Mouse (Mus musculus) forebrain, embryonic 14.5 days (tissue): ENCODE measurements around the gene Otud1. TPM values are rescaled to one million over a fixed set of nuclear protein-coding genes. Genes with fewer than 3 reads are reported as not detected.
A peak's percentile ranks its signal among the peaks of the same experiment; 100 is the strongest.

Experiments used
- ATAC-seq: fragments of 200-750 bp; cut with Nextera tagmentation; 2 replicates; pipeline ENCODE4 v1.8.0; 2017; ENCODE audit warnings: mild to moderate bottlenecking, moderate library complexity
- DNase-seq: peaks from one replicate; pipeline ENCODE4 v3.0.0-alpha.2; 2015; ENCODE audit warnings: low spot score
- H3K27ac ChIP-seq: fragments of 300-500 bp; sonication (generic); 2 replicates; pipeline ENCODE4 v1.5.1; 2014; ENCODE audit warnings: low read depth, mild to moderate bottlenecking, control low read depth, low read length, moderate library complexity
- H3K27me3 ChIP-seq: fragments of 300-500 bp; sonication (generic); replicated peaks from 2 replicates; pipeline ENCODE4 v1.6.1; 2014; ENCODE audit warnings: low read length, control low read depth, mixed read lengths; ENCODE audit not compliant: control insufficient read depth, insufficient read depth
- H3K36me3 ChIP-seq: fragments of 300-500 bp; sonication (generic); 2 replicates; pipeline ENCODE4 v1.6.1; 2014; ENCODE audit warnings: low read length, control low read depth; ENCODE audit not compliant: control insufficient read depth, insufficient read depth
- H3K4me1 ChIP-seq: fragments of 300-500 bp; sonication (generic); 2 replicates; pipeline ENCODE4 v1.6.1; 2014; ENCODE audit warnings: antibody characterized with exemption, low read length, control low read depth; ENCODE audit not compliant: control insufficient read depth, insufficient read depth
- H3K4me2 ChIP-seq: fragments of 300-500 bp; sonication (generic); 2 replicates; pipeline ENCODE4 v1.6.1; 2014; ENCODE audit warnings: mild to moderate bottlenecking, control low read depth, low read length
- H3K4me3 ChIP-seq: fragments of 300-500 bp; sonication (generic); 2 replicates; pipeline ENCODE4 v1.5.1; 2014; ENCODE audit warnings: low read depth, low read length, control low read depth
- H3K9ac ChIP-seq: fragments of 300-500 bp; sonication (generic); 2 replicates; pipeline ENCODE4 v1.6.1; 2014; ENCODE audit warnings: mild to moderate bottlenecking, low read length, control low read depth, moderate library complexity
- H3K9me3 ChIP-seq: fragments of 300-500 bp; sonication (generic); replicated peaks from 2 replicates; pipeline ENCODE4 v1.6.1; 2016; ENCODE audit warnings: low read length, control low read depth, mixed read lengths; ENCODE audit not compliant: control insufficient read depth
- WGBS: fragments of 180-500 bp; shearing (Covaris S2); extraction: QIAGEN DNeasy Blood & Tissue Kit; methylation state at CpG from one replicate; pipeline ENCODE4 v1.1.7; 2014; 5-methylcytosine and 5-hydroxymethylcytosine counted together
- polyA plus RNA-seq: library from polyadenylated mRNA; unstranded; fragments of >200 nt; fragmentation: Nextera tagmentation; extraction: Ambion mirVana; gene quantifications from 2 replicates; pipeline ENCODE4 v1.2.1, GENCODE M21; 2014

The Otud1 gene
- polyA plus RNA-seq, 1 experiment from 2014 or later, result 1.8 TPM

GRCm38 (mm10) chr2:19664147-19664546 is 6.6 kb downstream of the Otud1 start:
- WGBS, result 19% methylated on average over 6 of the region's 6 CpGs
- no peak overlapping the region for H3K4me3 ChIP-seq
- peaks cover 12% of the 10 kb centered on the region for H3K4me1 ChIP-seq
- no peak overlapping the region for H3K4me2 ChIP-seq
- H3K36me3 ChIP-seq, result no peaks in the 10 kb centered on the region
- H3K27ac ChIP-seq, result no peak overlapping the region
- H3K9ac ChIP-seq, result no peak overlapping the region
- H3K9me3 ChIP-seq, result no peaks in the 10 kb centered on the region
- ATAC-seq (peak; percentile 87), DNase-seq (peak; percentile 74)
- peaks cover 3% of the 10 kb centered on the region; the same call in 1 of the 2 replicates for H3K27me3 ChIP-seq

DNA sequence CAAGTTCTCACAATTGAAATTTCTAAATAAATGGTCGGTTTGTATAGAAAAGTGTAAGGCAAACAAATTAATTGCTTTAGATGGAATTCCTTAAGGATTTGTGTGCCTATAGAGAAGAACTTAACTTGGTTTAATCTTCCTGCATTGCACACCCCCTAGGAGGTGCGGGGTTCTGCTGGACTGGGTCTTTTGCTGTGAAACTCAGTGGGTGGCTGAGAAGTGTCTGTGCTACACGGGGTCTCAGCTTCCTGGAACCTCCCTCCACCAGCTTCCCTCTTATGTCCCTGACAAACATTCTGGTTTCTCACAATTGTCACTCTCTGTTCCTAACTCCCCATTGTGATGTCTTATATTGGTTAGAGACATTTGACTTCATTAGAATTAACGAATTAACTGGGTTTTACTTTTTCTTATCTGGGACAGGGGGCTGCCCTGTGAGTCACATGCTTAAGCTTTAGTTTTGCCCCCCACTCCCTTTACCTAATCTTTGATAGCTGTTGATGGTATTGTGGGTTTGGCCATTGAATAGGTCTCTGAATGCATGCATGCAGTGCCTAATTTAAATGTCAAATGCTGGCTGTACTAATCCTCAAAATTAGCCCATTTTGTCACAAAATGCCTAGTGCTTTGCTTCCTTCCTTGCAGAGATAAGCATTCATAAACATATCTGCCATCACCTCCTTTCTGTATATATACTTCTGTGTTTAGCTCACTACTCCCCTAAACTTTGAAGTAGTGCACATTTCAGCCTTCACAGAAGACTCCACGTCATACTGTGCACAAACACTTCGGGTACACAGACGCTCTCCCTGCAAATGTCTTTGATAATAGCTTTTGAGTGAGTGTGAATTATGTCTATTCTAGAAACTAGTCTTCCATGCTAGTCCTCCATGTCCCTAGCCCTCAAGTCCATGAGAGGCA is 7.3 kb downstream of the Otud1 start:
- 5% methylated on average over 7 of the region's 7 CpGs for WGBS
- no peaks in the 10 kb centered on the region for H3K9me3 ChIP-seq
- H3K4me2 ChIP-seq, result no peak overlapping the region
- H3K36me3 ChIP-seq, result no peaks in the 10 kb centered on the region
- no peak overlapping the region for H3K27ac ChIP-seq
- peaks cover 10% of the 10 kb centered on the region for H3K4me1 ChIP-seq
- H3K4me3 ChIP-seq, result no peak overlapping the region
- H3K27me3 ChIP-seq, result no peaks in the 10 kb centered on the region
- H3K9ac ChIP-seq, result no peak overlapping the region
- ATAC-seq (peak; percentile 58), DNase-seq (no peak)

DNA sequence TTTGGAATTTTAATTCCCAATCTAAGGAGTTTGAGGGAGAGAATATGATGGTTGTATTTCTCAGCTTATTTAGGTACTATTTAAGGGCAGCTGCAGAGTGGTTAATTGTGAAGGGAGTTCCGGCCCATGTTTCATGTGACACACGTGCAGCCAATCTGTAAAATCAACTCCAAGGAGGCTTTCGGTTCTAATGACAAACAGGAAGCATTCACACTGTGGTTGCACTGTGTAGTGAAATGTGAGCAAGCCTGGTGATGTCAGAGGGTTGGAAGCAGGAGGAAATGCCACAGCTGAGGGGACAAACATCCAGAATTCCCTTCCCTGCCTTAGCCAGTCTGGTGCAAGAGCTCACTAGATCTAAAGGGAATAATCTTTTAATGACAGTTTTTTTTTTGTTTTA is 8.3 kb downstream of the Otud1 start:
- H3K4me1 ChIP-seq, result peaks cover 10% of the 10 kb centered on the region
- H3K36me3 ChIP-seq, result no peaks in the 10 kb centered on the region
- no peak overlapping the region for H3K9ac ChIP-seq
- no peaks in the 10 kb centered on the region for H3K27me3 ChIP-seq
- H3K4me3 ChIP-seq, result no peak overlapping the region
- H3K4me2 ChIP-seq, result no peak overlapping the region
- ATAC-seq, result peak; percentile 52
- no peak overlapping the region for H3K27ac ChIP-seq
- no peaks in the 10 kb centered on the region for H3K9me3 ChIP-seq
- 19% methylated on average over 3 of the region's 3 CpGs for WGBS
- no peak for DNase-seq

- H3K9me3 ChIP-seq, result no peaks in the 10 kb centered on the region
- ATAC-seq (no peak), DNase-seq (no peak)
- H3K27ac ChIP-seq, result no peak overlapping the region
- WGBS, result 86% methylated on average over 13 of the region's 13 CpGs
- no peak overlapping the region for H3K9ac ChIP-seq
- no peak overlapping the region for H3K4me2 ChIP-seq
- no peaks in the 10 kb centered on the region for H3K4me1 ChIP-seq
- H3K36me3 ChIP-seq, result no peaks in the 10 kb centered on the region
- no peak overlapping the region for H3K4me3 ChIP-seq
- no peaks in the 10 kb centered on the region for H3K27me3 ChIP-seq
These were observed 13.5 kb downstream of the Otud1 start for GRCm38 (mm10) chr2:19670851-19671688.

- H3K4me2 ChIP-seq, result no peak overlapping the region
- H3K4me3 ChIP-seq, result no peak overlapping the region
- H3K36me3 ChIP-seq, result no peaks in the 10 kb centered on the region
- H3K27ac ChIP-seq, result no peak overlapping the region
- H3K27me3 ChIP-seq, result no peaks in the 10 kb centered on the region
- 47% methylated on average over 3 of the region's 3 CpGs for WGBS
- H3K9me3 ChIP-seq, result no peaks in the 10 kb centered on the region
- no peaks in the 10 kb centered on the region for H3K4me1 ChIP-seq
- H3K9ac ChIP-seq, result no peak overlapping the region
- ATAC-seq (no peak), DNase-seq (no peak)
These were observed 25.4 kb downstream of the Otud1 start for GRCm38 (mm10) chr2:19682997-19683396.

DNA sequence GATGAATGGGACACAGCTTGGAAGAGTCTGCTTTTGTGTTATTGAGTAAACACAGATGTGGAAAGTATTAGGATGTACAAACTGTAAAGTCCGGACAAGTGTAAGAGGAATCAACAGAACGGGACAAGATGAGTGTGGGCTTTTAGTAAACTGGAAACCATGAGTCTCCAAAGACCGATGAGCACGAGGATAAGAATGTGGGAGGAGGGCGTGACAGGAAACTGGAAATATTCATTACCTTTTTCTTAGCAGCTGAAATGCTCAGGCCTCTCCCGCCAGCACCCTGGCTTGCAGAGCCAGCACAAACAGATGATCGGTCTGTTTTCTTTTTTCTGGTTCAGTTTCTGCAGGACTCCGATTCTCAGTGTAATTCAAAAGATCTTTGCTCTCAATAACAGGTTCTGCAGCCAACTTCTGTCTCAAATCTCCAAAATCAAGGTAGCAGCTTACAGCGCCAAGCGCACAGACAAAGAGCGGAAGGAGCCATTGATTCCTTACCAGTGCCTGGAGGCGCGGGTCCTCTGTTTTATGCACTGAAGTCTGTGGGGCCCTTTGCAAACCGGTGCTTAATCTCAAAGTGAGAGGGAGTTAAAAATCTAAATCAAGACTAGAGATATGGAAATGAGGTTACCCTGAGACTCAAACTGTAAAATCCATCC is 28.1 kb downstream of the Otud1 start:
- no peak overlapping the region for H3K4me3 ChIP-seq
- no peaks in the 10 kb centered on the region for H3K36me3 ChIP-seq
- no peak overlapping the region for H3K27ac ChIP-seq
- DNase-seq (no peak), ATAC-seq (no peak)
- 42% methylated on average over 14 of the region's 14 CpGs for WGBS
- no peak overlapping the region for H3K9ac ChIP-seq
- no peaks in the 10 kb centered on the region for H3K9me3 ChIP-seq
- H3K4me2 ChIP-seq, result no peak overlapping the region
- no peaks in the 10 kb centered on the region for H3K27me3 ChIP-seq
- H3K4me1 ChIP-seq, result no peaks in the 10 kb centered on the region

DNA sequence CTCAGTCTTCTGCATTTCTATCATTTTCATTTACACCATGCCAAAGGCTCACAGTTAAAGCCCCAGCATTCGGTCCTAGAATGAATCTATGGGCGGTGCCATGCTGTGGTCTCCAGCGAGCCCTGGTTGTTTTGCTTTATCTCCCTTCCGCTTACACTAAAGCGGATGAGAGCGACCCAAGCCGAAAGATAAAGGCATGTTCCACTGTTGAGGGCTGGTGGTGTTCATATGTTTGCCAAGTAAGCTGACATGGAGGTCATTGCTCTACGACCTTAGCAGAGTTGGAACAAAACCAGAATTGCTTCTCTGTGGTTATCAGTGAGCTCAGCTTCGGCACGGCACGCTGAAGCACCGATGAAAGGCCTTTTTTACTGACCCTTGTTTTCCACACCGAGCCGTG is 32.5 kb downstream of the Otud1 start:
- no peak overlapping the region for H3K27ac ChIP-seq
- 88% methylated on average over 14 of the region's 14 CpGs for WGBS

DNA sequence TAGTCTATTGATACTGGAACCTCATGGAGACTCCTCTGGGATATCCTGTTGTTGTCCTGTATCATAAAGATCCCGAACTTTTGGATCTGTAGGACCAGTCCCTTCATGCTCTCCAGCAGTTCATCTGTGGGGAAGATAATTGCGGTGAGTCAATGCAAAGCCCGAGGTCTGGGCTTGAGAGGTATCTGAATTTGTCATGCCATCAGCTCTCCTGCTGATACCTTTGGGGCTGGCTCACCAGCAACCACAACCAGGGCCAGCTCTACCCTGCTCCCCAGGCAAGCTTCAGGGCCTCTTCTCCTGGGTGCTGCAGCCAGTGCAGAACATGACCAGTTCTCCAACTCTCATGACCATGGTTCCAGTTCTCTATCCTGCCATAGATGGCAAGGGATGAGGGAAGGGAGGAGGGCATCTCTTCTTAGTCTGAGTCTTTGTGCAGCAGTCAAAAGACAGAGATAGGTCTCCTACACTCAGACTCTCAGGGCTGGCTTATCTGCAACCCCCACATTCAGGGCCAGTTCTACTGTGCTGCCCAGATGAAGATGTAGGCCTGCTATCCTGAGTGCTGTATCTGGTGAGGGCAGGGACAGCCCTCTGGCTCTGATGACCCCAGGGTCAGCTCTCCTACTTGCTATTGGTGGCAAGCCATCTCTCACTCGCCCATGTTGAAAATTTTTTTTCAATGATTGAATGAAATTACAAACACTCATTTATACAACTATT is 42.2 kb downstream of the Otud1 start:
- H3K36me3 ChIP-seq, result no peaks in the 10 kb centered on the region
- no peaks in the 10 kb centered on the region for H3K4me1 ChIP-seq
- no peak overlapping the region for H3K27ac ChIP-seq
- ATAC-seq, result no peak
- no peak overlapping the region for H3K4me2 ChIP-seq
- no peaks in the 10 kb centered on the region for H3K9me3 ChIP-seq
- DNase-seq, result no peak
- no peak overlapping the region for H3K9ac ChIP-seq
- 86% methylated on average over 4 of the region's 4 CpGs for WGBS
- no peak overlapping the region for H3K4me3 ChIP-seq
- H3K27me3 ChIP-seq, result no peaks in the 10 kb centered on the region

More for the DNA sequence above, 32.5 kb downstream of the Otud1 start:
- Histone ChIP-seq H3K27me3 (no peaks in the 10 kb centered on the region), H3K4me3 (no peak overlapping the region), H3K9ac (no peak overlapping the region), H3K36me3 (no peaks in the 10 kb centered on the region), H3K4me1 (no peaks in the 10 kb centered on the region), H3K4me2 (no peak overlapping the region), H3K9me3 (no peaks in the 10 kb centered on the region)
- no peak for ATAC-seq
- no peak for DNase-seq
